Mouse (Mus musculus): Measurements from ENCODE around the gene Ntrk3. TPM values are rescaled to one million over a fixed set of nuclear protein-coding genes. Genes with fewer than 3 reads are reported as not detected.

The Ntrk3 gene
- polyA plus RNA-seq, 1 experiment from 2014 or later, result 0.64 TPM

- ATAC-seq (ENCODE audit: insufficient number of reproducible peaks, insufficient read depth, low FRiP score, low TSS enrichment, low read depth), result no peak
- H3K27ac ChIP-seq, result no peak overlapping the region
- no peak overlapping the region for H3K4me2 ChIP-seq
- no peaks in the 10 kb centered on the region for H3K4me1 ChIP-seq (replicated peaks)
- no peak overlapping the region for H3K9ac ChIP-seq (replicated peaks)
- WGBS, result 64% methylated on average over 5 of the region's 5 CpGs
- no peaks in the 10 kb centered on the region for H3K27me3 ChIP-seq
- no peaks in the 10 kb centered on the region for H3K9me3 ChIP-seq
- H3K36me3 ChIP-seq, result no peaks in the 10 kb centered on the region
- H3K4me3 ChIP-seq (replicated peaks), result no peak overlapping the region
Measured at GRCm38 (mm10) chr7:78172267-78172955, 565.4 kb downstream of the Ntrk3 start.

DNA sequence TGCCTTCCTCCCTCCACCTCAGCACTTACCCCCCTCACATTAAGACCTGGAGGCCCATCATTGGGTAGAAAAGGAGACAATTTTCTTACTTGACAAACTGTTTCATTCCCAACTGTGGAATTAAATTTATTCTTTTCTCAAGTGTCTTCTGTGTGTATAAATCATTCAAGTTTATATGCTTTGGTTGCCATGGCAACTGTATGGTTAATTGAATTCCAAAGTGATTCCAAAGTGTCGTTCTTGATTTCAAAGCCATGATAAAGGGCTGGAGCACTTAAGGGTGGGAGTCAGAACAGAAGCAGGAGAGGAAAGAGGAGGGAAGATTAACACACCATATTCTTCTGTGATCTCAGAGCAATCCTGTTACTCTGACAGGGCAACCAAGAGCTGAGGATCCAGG, 572.3 kb downstream of the Ntrk3 start:
- no peaks in the 10 kb centered on the region for H3K27me3 ChIP-seq
- ATAC-seq (ENCODE audit: insufficient number of reproducible peaks, insufficient read depth, low FRiP score, low TSS enrichment, low read depth), result no peak

GRCm38 (mm10) chr7:78157946-78158345, 579.9 kb downstream of the Ntrk3 start:
- Histone ChIP-seq H3K27me3 (no peaks in the 10 kb centered on the region; the same call in 1 of the 2 replicates), H3K4me1 (replicated peaks) (no peaks in the 10 kb centered on the region), H3K27ac (no peak overlapping the region), H3K4me3 (replicated peaks) (no peak overlapping the region), H3K9ac (replicated peaks) (no peak overlapping the region), H3K36me3 (no peaks in the 10 kb centered on the region), H3K4me2 (no peak overlapping the region), H3K9me3 (no peaks in the 10 kb centered on the region)
- no peak for ATAC-seq (ENCODE audit: insufficient number of reproducible peaks, insufficient read depth, low FRiP score, low TSS enrichment, low read depth)
- WGBS, result 75% methylated on average over 2 of the region's 2 CpGs

More for the DNA sequence above, 572.3 kb downstream of the Ntrk3 start:
- no peak overlapping the region for H3K4me2 ChIP-seq
- H3K4me3 ChIP-seq (replicated peaks), result no peak overlapping the region
- H3K9ac ChIP-seq (replicated peaks), result no peak overlapping the region
- no peaks in the 10 kb centered on the region for H3K9me3 ChIP-seq
- no peak overlapping the region for H3K27ac ChIP-seq
- no peaks in the 10 kb centered on the region for H3K4me1 ChIP-seq (replicated peaks)
- 50% methylated on average over 1 of the region's 1 CpGs for WGBS
- H3K36me3 ChIP-seq, result no peaks in the 10 kb centered on the region

GRCm38 (mm10) chr7:78145251-78145650, 592.6 kb downstream of the Ntrk3 start:
- H3K27ac ChIP-seq, result no peak overlapping the region
- H3K4me1 ChIP-seq (replicated peaks), result no peaks in the 10 kb centered on the region
- no peak for ATAC-seq (ENCODE audit: insufficient number of reproducible peaks, insufficient read depth, low FRiP score, low TSS enrichment, low read depth)
- H3K4me2 ChIP-seq, result no peak overlapping the region
- H3K4me3 ChIP-seq (replicated peaks), result no peak overlapping the region
- H3K9me3 ChIP-seq, result no peaks in the 10 kb centered on the region
- no peaks in the 10 kb centered on the region for H3K36me3 ChIP-seq
- 64% methylated on average over 4 of the region's 4 CpGs for WGBS
- H3K27me3 ChIP-seq, result no peaks in the 10 kb centered on the region
- H3K9ac ChIP-seq (replicated peaks), result no peak overlapping the region

DNA sequence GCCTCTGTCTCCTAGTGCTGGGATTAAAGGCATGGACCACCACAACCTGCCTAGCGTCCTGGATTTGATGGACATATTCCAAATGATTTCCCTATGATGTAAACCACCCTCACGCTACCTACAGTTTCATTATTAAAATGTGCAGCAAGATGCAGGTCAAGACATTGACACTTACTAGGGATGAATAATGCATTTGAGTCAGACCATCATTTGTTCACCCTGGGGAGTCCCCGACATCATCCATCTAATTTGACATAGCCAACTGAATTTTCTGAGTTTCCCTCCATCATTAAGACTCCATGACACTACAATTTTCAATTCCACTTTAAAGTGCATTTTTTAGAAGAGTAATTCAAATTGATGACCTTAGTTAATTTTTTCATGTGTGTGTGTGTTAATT, 593.0 kb downstream of the Ntrk3 start:
- Histone ChIP-seq H3K27ac (no peak overlapping the region), H3K9ac (replicated peaks) (no peak overlapping the region), H3K4me1 (replicated peaks) (no peaks in the 10 kb centered on the region), H3K9me3 (no peaks in the 10 kb centered on the region), H3K4me2 (no peak overlapping the region), H3K27me3 (no peaks in the 10 kb centered on the region), H3K4me3 (replicated peaks) (no peak overlapping the region), H3K36me3 (no peaks in the 10 kb centered on the region)
- WGBS, result 91% methylated on average over 3 of the region's 3 CpGs
- ATAC-seq (ENCODE audit: insufficient number of reproducible peaks, insufficient read depth, low FRiP score, low TSS enrichment, low read depth), result no peak

- WGBS, result 87% methylated on average over 1 of the region's 1 CpGs
- Histone ChIP-seq H3K4me2 (no peak overlapping the region), H3K27me3 (no peaks in the 10 kb centered on the region), H3K4me1 (replicated peaks) (no peaks in the 10 kb centered on the region), H3K27ac (no peak overlapping the region), H3K36me3 (no peaks in the 10 kb centered on the region), H3K9ac (replicated peaks) (no peak overlapping the region), H3K9me3 (no peaks in the 10 kb centered on the region), H3K4me3 (replicated peaks) (no peak overlapping the region)
- ATAC-seq (ENCODE audit: insufficient number of reproducible peaks, insufficient read depth, low FRiP score, low TSS enrichment, low read depth), result no peak
Measured at GRCm38 (mm10) chr7:78129966-78130365, 607.8 kb downstream of the Ntrk3 start.

Other genes starting within 250 kb of the Ntrk3 start
- gene Mrps11, start 45.1 kb upstream of the Ntrk3 start, polyA plus RNA-seq (2016; fragmentation: Nextera tagmentation; extraction: Ambion mirVana), result 77.5 and 84.1 TPM in 2 replicates
- gene Mrpl46, start 45.5 kb upstream of the Ntrk3 start, polyA plus RNA-seq (2016; fragmentation: Nextera tagmentation; extraction: Ambion mirVana), result 66.4 and 69.6 TPM in 2 replicates
- 23.9 and 25.2 TPM in 2 replicates for gene Det1, start 109.3 kb upstream of the Ntrk3 start, polyA plus RNA-seq (2016; fragmentation: Nextera tagmentation; extraction: Ambion mirVana)
- 36.4 and 38.5 TPM in 2 replicates for gene Aen, start 157.8 kb upstream of the Ntrk3 start, polyA plus RNA-seq (2016; fragmentation: Nextera tagmentation; extraction: Ambion mirVana)
- 0.25 and 0.65 TPM in 2 replicates for gene Isg20, start 175.4 kb upstream of the Ntrk3 start, polyA plus RNA-seq (2016; fragmentation: Nextera tagmentation; extraction: Ambion mirVana)